Mouse (Mus musculus): ENCODE results near the gene Mansc1. TPM values are rescaled to one million over a fixed set of nuclear protein-coding genes. Genes with fewer than 3 reads are reported as not detected.
A peak's percentile ranks its signal among the peaks of the same experiment; 100 is the strongest.

The Mansc1 gene
- total RNA-seq, 1 experiment from 2014 or later = 11.1 TPM

- ATAC-seq (replicated peaks in 1 of 2; ENCODE audit: insufficient read depth in 1 of 2, low FRiP score in 2 of 2, low TSS enrichment in 1 of 2, low read depth in 1 of 2, poor library complexity in 2 of 2, severe bottlenecking in 2 of 2) = no peak
Measured at GRCm38 (mm10) chr6:134641738-134642446, 9.6 kb upstream of the Mansc1 start.

GRCm38 (mm10) chr6:134640485-134641475 lies 8.5 kb upstream of the Mansc1 start:
- peak; percentile 99 to 100 for ATAC-seq (replicated peaks in 1 of 2; ENCODE audit: insufficient read depth in 1 of 2, low FRiP score in 2 of 2, low TSS enrichment in 1 of 2, low read depth in 1 of 2, poor library complexity in 2 of 2, severe bottlenecking in 2 of 2)

GRCm38 (mm10) chr6:134639900-134640299 lies 7.6 kb upstream of the Mansc1 start:
- no peak for ATAC-seq (replicated peaks in 1 of 2; ENCODE audit: insufficient read depth in 1 of 2, low FRiP score in 2 of 2, low TSS enrichment in 1 of 2, low read depth in 1 of 2, poor library complexity in 2 of 2, severe bottlenecking in 2 of 2)

DNA sequence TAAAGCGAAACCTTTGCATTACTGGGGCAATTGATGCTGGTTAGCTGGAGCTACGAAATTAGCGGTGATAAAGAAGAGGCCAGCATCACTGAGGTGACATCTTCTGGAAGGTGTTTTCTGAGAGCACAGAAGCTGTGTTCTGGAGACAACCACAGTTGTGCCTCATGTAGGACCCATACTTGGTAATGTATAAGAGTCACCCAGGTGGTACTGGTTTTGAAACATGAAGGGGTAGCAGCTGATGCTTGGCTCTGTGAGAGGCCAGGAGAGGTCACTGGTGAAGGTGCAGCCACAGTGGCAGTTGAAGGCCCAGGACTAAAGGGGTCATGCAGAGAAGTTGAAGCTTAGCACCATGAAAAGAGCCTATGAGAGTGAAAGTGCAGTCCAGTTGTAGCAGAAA lies 6.9 kb upstream of the Mansc1 start, which contains the start of gene Borcs5:
TSS of gene Borcs5 (plus strand) at position 301 of the 400 bp plus-strand sequence.
- no peak for ATAC-seq (replicated peaks in 1 of 2; ENCODE audit: insufficient read depth in 1 of 2, low FRiP score in 2 of 2, low TSS enrichment in 1 of 2, low read depth in 1 of 2, poor library complexity in 2 of 2, severe bottlenecking in 2 of 2)

GRCm38 (mm10) chr6:134636476-134636875 lies 4.2 kb upstream of the Mansc1 start:
- ATAC-seq (replicated peaks in 1 of 2; ENCODE audit: insufficient read depth in 1 of 2, low FRiP score in 2 of 2, low TSS enrichment in 1 of 2, low read depth in 1 of 2, poor library complexity in 2 of 2, severe bottlenecking in 2 of 2) = no peak

DNA sequence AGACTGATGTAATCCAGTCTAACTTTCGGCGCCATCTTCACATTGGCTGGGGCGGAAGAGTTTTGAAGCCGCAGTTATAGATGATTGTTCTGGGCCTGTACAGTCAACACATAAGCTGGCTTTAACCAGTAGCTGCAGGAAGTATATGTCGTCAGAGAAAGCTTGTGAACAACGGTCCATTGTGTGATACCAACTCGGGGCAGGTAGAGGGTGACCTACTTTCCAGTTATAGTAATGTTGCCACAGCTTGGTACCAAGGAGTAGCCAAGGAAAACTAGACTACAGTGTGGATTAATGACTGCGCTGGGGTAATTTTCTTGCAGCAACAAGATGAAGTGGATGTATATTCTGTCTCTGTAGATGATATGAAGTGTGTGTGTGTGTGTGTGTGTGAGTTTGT lies 1.3 kb upstream of the Mansc1 start:
- ATAC-seq (replicated peaks in 1 of 2; ENCODE audit: insufficient read depth in 1 of 2, low FRiP score in 2 of 2, low TSS enrichment in 1 of 2, low read depth in 1 of 2, poor library complexity in 2 of 2, severe bottlenecking in 2 of 2) = no peak

- no peak for ATAC-seq (replicated peaks in 1 of 2; ENCODE audit: insufficient read depth in 1 of 2, low FRiP score in 2 of 2, low TSS enrichment in 1 of 2, low read depth in 1 of 2, poor library complexity in 2 of 2, severe bottlenecking in 2 of 2)
Measured at GRCm38 (mm10) chr6:134632756-134633155, 468 bp upstream of the Mansc1 start.

DNA sequence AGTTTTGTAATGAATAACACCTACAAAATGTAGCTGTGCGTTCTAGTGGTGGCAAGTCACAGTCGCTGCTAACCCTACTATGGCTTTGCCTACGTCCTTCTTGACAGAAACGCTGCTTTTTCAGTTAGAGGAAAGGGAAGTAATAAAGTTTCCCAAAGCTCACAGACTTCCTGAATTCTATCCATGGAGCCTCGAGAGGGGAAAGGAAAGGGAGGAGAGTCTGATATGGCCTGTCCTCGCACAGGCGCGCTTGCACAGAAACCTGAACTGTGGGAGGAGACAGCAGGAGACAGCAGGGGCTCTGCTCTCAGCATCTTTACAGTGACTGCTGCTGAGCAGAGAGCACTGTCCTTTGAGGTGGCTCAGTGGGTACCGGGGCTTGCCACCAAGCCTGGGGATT lies 1.8 kb downstream of the Mansc1 start:
- ATAC-seq (replicated peaks in 1 of 2; ENCODE audit: insufficient read depth in 1 of 2, low FRiP score in 2 of 2, low TSS enrichment in 1 of 2, low read depth in 1 of 2, poor library complexity in 2 of 2, severe bottlenecking in 2 of 2) = peak; percentile 54 to 57; a peak in 3 of 4 replicates

DNA sequence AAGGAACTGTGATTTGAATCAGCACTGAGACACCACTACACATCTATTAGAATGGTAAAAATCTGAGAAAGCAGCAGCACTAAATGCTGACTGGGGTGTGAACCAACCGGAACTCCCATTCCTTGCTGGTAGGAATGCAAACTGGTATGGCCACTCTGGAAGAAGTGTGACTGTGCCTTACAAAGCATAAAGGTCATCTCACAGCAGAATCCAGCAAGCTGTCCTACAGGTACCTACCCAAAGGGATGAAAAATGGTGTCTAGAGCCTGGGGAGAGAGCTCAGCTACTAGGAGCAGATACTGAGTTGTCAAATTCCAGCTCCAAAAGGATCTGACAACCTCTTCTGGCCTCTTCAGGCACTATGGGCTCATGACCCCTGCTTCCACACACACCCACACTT lies 5.7 kb downstream of the Mansc1 start:
- ATAC-seq (replicated peaks in 1 of 2; ENCODE audit: insufficient read depth in 1 of 2, low FRiP score in 2 of 2, low TSS enrichment in 1 of 2, low read depth in 1 of 2, poor library complexity in 2 of 2, severe bottlenecking in 2 of 2) = no peak

DNA sequence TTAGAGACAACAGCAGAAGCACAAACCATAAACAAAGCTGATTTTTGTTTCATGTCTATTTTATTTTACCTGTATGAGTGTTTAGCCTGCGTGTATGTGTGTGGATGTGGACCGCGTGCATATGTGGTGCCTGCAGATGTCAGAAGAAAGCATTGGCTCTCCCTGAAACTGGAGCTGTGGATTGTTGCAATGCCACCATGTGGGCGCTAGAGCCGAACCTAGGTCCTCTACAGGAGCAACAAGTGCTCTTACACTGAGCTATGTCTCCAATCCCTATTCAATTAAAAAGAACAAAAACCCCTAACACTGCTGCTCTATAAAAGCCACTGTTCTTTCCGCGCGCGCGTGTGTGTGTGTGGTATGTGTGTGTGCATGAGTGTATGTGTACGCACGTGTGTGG lies 6.9 kb downstream of the Mansc1 start:
- no peak for ATAC-seq (replicated peaks in 1 of 2; ENCODE audit: insufficient read depth in 1 of 2, low FRiP score in 2 of 2, low TSS enrichment in 1 of 2, low read depth in 1 of 2, poor library complexity in 2 of 2, severe bottlenecking in 2 of 2)

- ATAC-seq (replicated peaks in 1 of 2; ENCODE audit: insufficient read depth in 1 of 2, low FRiP score in 2 of 2, low TSS enrichment in 1 of 2, low read depth in 1 of 2, poor library complexity in 2 of 2, severe bottlenecking in 2 of 2) = no peak
Measured at GRCm38 (mm10) chr6:134621552-134621949, 10.7 kb downstream of the Mansc1 start.

DNA sequence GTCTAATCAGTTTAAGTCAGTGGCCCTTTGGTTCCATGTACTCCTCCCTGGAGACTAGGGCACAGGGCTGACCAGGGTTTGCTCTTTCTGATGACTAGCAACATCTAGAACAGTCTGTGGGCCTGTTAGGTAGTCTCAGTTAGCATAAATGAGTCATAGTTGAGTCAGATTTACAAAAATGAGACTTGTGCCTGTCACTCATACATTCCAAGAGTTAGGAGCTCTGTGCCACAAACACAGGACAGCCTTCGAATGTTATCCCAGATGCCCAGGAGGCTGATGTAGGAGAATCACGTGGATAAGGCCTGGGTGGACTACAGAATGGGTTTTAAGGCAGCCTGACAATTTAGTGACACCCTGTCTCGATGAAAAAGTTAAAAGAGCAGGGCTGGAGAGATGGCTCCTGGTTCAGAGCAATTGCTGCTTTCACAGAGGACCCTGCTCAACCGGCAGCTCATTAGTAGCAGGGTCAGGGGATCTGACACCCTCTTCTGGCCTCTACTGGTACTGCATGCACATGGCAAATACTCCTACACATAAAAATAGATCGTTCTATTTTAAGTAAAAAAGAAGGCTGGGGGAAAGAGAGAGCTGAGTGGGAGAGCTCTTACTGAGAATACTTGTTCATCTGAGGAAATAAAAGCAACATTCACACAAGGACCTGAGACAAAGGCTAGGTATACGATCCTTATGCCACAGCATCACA lies 11.3 kb downstream of the Mansc1 start:
- no peak; a peak in 1 of 4 replicates for ATAC-seq (replicated peaks in 1 of 2; ENCODE audit: insufficient read depth in 1 of 2, low FRiP score in 2 of 2, low TSS enrichment in 1 of 2, low read depth in 1 of 2, poor library complexity in 2 of 2, severe bottlenecking in 2 of 2)

DNA sequence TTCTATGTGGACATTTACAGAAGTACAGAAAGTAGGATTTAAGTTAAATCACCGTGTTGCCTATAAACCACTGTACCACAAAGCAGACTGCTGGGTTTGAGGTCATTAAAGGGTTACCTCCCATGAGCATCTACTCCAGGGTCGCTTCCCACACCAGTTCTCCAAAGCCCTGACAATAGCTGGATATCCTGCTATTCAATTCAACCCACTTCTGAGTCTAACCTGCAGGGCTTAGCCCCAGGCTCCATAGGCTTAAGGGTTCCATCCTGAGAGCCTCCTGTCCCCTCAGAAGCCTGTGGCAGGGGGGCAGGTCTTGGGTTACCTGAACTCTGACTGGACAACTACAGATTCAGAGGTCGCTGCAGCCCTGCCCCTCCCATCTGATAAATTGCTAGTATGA lies 12.2 kb downstream of the Mansc1 start:
- no peak for ATAC-seq (replicated peaks in 1 of 2; ENCODE audit: insufficient read depth in 1 of 2, low FRiP score in 2 of 2, low TSS enrichment in 1 of 2, low read depth in 1 of 2, poor library complexity in 2 of 2, severe bottlenecking in 2 of 2)

- ATAC-seq (replicated peaks in 1 of 2; ENCODE audit: insufficient read depth in 1 of 2, low FRiP score in 2 of 2, low TSS enrichment in 1 of 2, low read depth in 1 of 2, poor library complexity in 2 of 2, severe bottlenecking in 2 of 2) = no peak
Measured at GRCm38 (mm10) chr6:134617589-134617988, 14.7 kb downstream of the Mansc1 start.

- ATAC-seq (replicated peaks in 1 of 2; ENCODE audit: insufficient read depth in 1 of 2, low FRiP score in 2 of 2, low TSS enrichment in 1 of 2, low read depth in 1 of 2, poor library complexity in 2 of 2, severe bottlenecking in 2 of 2) = peak; percentile 84 to 95
Measured at GRCm38 (mm10) chr6:134614723-134615648, 17.3 kb downstream of the Mansc1 start.

- ATAC-seq (replicated peaks in 1 of 2; ENCODE audit: insufficient read depth in 1 of 2, low FRiP score in 2 of 2, low TSS enrichment in 1 of 2, low read depth in 1 of 2, poor library complexity in 2 of 2, severe bottlenecking in 2 of 2) = no peak
Measured at GRCm38 (mm10) chr6:134614322-134614721, 18.0 kb downstream of the Mansc1 start.

DNA sequence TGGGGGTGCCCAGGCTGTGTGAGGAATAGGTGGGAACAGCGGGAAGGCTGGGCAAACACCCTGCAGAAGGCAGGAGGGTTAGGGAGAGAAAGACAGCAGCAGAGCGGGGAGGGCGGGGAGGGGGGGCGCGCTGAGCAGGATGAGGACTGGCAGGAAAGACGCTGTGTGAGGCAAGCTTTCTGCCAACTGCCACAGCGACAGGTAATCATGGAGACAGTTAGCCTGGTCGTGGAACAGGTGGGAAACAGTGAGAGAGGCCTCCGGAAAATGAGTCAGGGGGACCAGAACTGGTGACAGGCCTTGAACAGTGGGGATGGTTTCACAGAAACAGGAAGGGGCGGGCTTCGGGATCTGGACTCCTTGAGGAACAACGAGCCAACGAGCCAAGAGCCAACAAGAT lies 20.4 kb downstream of the Mansc1 start:
- ATAC-seq (replicated peaks in 1 of 2; ENCODE audit: insufficient read depth in 1 of 2, low FRiP score in 2 of 2, low TSS enrichment in 1 of 2, low read depth in 1 of 2, poor library complexity in 2 of 2, severe bottlenecking in 2 of 2) = no peak
